Mouse (Mus musculus): ENCODE data around the gene Slc16a10.

- TF ChIP-seq PAX5 (IDR thresholded peaks at IDR 0.05; ENCODE audit: low read length) (no peak), CTCF (conservative IDR thresholded peaks at IDR 0.05 in 1 of 2, IDR thresholded peaks at IDR 0.05 in 1 of 2; ENCODE audit: low read depth in 2 of 2, low read length in 2 of 2) (no peak), EP300 (IDR thresholded peaks at IDR 0.05; ENCODE audit: low read length) (no peak), MAX (IDR thresholded peaks at IDR 0.05; ENCODE audit: low read length) (no peak), POLR2A (IDR thresholded peaks at IDR 0.05; ENCODE audit: low read depth, low read length) (no peak), TBP (conservative IDR thresholded peaks at IDR 0.05; ENCODE audit: low read depth, low read length) (no peak), MAFK (IDR thresholded peaks at IDR 0.05; ENCODE audit: insufficient replicate concordance, low read length) (no peak), NRF1 (IDR thresholded peaks at IDR 0.05; ENCODE audit: low read depth, low read length) (no peak), IRF4 (IDR thresholded peaks at IDR 0.05; ENCODE audit: low read depth, low read length) (no peak), MAZ (IDR thresholded peaks at IDR 0.05; ENCODE audit: low read depth, low read length) (no peak)
Measured at GRCm38 (mm10) chr10:40149584-40150145, 7.6 kb upstream of the Slc16a10 start.

Data from CH12.LX (cell line).